Mouse (Mus musculus) stomach, embryonic 15.5 days (tissue): ENCODE results near the gene Ppp5c. TPM values are rescaled to one million over a fixed set of nuclear protein-coding genes. Genes with fewer than 3 reads are reported as not detected.
"Not testable (repeated sequence)": the region's sequence is repeated elsewhere in the genome, so short reads cannot be mapped to it uniquely, and the experiment has no call there.

Experiments
- ATAC-seq: fragments of 200-750 bp; cut with Nextera tagmentation; 2 replicates; pipeline ENCODE4 v1.8.0; 2017; ENCODE audit warnings: low read depth, moderate number of reproducible peaks, moderate TSS enrichment; ENCODE audit not compliant: insufficient read depth, low FRiP score
- H3K27ac ChIP-seq: fragments of 300-500 bp; sonication (generic); 2 replicates; pipeline ENCODE4 v1.5.1; 2015; ENCODE audit warnings: mild to moderate bottlenecking, inconsistent platforms
- H3K27me3 ChIP-seq: fragments of 300-500 bp; sonication (generic); replicated peaks from 2 replicates; pipeline ENCODE4 v1.6.1; 2015; ENCODE audit warnings: inconsistent platforms
- H3K36me3 ChIP-seq: fragments of 300-500 bp; sonication (generic); 2 replicates; pipeline ENCODE4 v1.6.1; 2015; ENCODE audit warnings: inconsistent platforms
- H3K4me1 ChIP-seq: fragments of 300-500 bp; sonication (generic); 2 replicates; pipeline ENCODE4 v1.6.1; 2015; ENCODE audit warnings: inconsistent platforms
- H3K4me2 ChIP-seq: fragments of 300-500 bp; sonication (generic); 2 replicates; pipeline ENCODE4 v1.6.1; 2015; ENCODE audit warnings: mild to moderate bottlenecking, inconsistent platforms
- H3K4me3 ChIP-seq: fragments of 300-500 bp; sonication (generic); replicated peaks from 2 replicates; pipeline ENCODE4 v1.5.1; 2015; ENCODE audit warnings: inconsistent platforms
- H3K9ac ChIP-seq: fragments of 300-500 bp; sonication (generic); 2 replicates; pipeline ENCODE4 v1.6.1; 2015; ENCODE audit warnings: inconsistent platforms
- H3K9me3 ChIP-seq: fragments of 300-500 bp; sonication (generic); 2 replicates; pipeline ENCODE4 v1.6.1; 2016; ENCODE audit warnings: inconsistent platforms
- WGBS: fragments of 180-500 bp; shearing (Covaris S2); methylation state at CpG from one replicate; pipeline ENCODE4 v1.1.7; 2015; 5-methylcytosine and 5-hydroxymethylcytosine counted together
- polyA plus RNA-seq: library from polyadenylated mRNA; unstranded; fragments of >200 nt; fragmentation: Nextera tagmentation; extraction: Ambion mirVana; gene quantifications from 2 replicates; pipeline ENCODE4 v1.2.1, GENCODE M21; 2015

Gene Ppp5c
- polyA plus RNA-seq = 92.9 and 95.7 TPM in 2 replicates

GRCm38 (mm10) chr7:17027588-17028343 lies at the start of gene Ppp5c:
TSS of gene Ppp5c (minus strand) at chr7:17027924.
- Histone ChIP-seq H3K27ac (peak within 1 kb of the TSS; percentile 93), H3K4me3 (peak within 1 kb of the TSS; percentile 76), H3K36me3 (peaks cover 9% of the 10 kb centered on the region; the same call in 1 of the 2 replicates), H3K27me3 (no peaks in the 10 kb centered on the region), H3K4me2 (peak within 1 kb of the TSS; percentile 56), H3K4me1 (peaks cover 29% of the 10 kb centered on the region), H3K9ac (peak within 1 kb of the TSS; percentile 73), H3K9me3 (no peaks in the 10 kb centered on the region)
- under 1% methylated on average over 52 of the region's 58 CpGs for WGBS
- ATAC-seq = peak; percentile 76

GRCm38 (mm10) chr7:17076542-17076941 lies 48.8 kb upstream of the Ppp5c start:
- WGBS = 88% methylated on average over 1 of the region's 1 CpGs
- H3K4me2 ChIP-seq = no peak overlapping the region
- no peak for ATAC-seq

GRCm38 (mm10) chr7:17073904-17074615 lies 46.3 kb upstream of the Ppp5c start, which contains the start of gene Psg16:
TSS of gene Psg16 (plus strand) at chr7:17074040.
- H3K4me1 ChIP-seq = no peaks in the 10 kb centered on the region
- H3K27me3 ChIP-seq = no peaks in the 10 kb centered on the region
- H3K9ac ChIP-seq = no peak within 1 kb of the TSS
- no peaks in the 10 kb centered on the region for H3K9me3 ChIP-seq
- peak; percentile 88 for ATAC-seq
- H3K4me2 ChIP-seq = peak within 1 kb of the TSS; percentile 39; the same call in 1 of the 2 replicates
- no peak within 1 kb of the TSS for H3K27ac ChIP-seq
- no peaks in the 10 kb centered on the region for H3K36me3 ChIP-seq
- no peak within 1 kb of the TSS for H3K4me3 ChIP-seq
- 55% methylated on average over 23 of the region's 23 CpGs for WGBS

More at GRCm38 (mm10) chr7:17076542-17076941, 48.8 kb upstream of the Ppp5c start:
- no peaks in the 10 kb centered on the region for H3K4me1 ChIP-seq
- H3K36me3 ChIP-seq = no peaks in the 10 kb centered on the region
- no peaks in the 10 kb centered on the region for H3K9me3 ChIP-seq
- H3K4me3 ChIP-seq = no peak overlapping the region
- no peak overlapping the region for H3K9ac ChIP-seq
- H3K27me3 ChIP-seq = no peaks in the 10 kb centered on the region
- H3K27ac ChIP-seq = no peak overlapping the region

GRCm38 (mm10) chr7:17073513-17073903 lies 45.8 kb upstream of the Ppp5c start:
- Histone ChIP-seq H3K4me2 (no peak overlapping the region), H3K27ac (no peak overlapping the region), H3K27me3 (no peaks in the 10 kb centered on the region), H3K4me1 (no peaks in the 10 kb centered on the region), H3K9ac (no peak overlapping the region), H3K36me3 (no peaks in the 10 kb centered on the region), H3K4me3 (no peak overlapping the region), H3K9me3 (no peaks in the 10 kb centered on the region)
- 56% methylated on average over 5 of the region's 5 CpGs for WGBS
- ATAC-seq = no peak

GRCm38 (mm10) chr7:17067651-17068050 lies 39.9 kb upstream of the Ppp5c start:
- H3K36me3 ChIP-seq, H3K27me3 ChIP-seq, H3K4me3 ChIP-seq, H3K9ac ChIP-seq, ATAC-seq, H3K27ac ChIP-seq, H3K9me3 ChIP-seq, H3K4me2 ChIP-seq: not testable (repeated sequence)
- WGBS = 58% methylated on average over 5 of the region's 5 CpGs
- peaks cover 12% of the 10 kb centered on the region; the same call in 1 of the 2 replicates for H3K4me1 ChIP-seq

GRCm38 (mm10) chr7:17067000-17067399 lies 39.3 kb upstream of the Ppp5c start:
- H3K27ac ChIP-seq = no peak overlapping the region

GRCm38 (mm10) chr7:17066412-17066811 lies 38.7 kb upstream of the Ppp5c start:
- no peak overlapping the region for H3K4me3 ChIP-seq
- H3K27me3 ChIP-seq = no peaks in the 10 kb centered on the region
- no peaks in the 10 kb centered on the region for H3K36me3 ChIP-seq
- ATAC-seq = no peak
- peaks cover 12% of the 10 kb centered on the region; the same call in 1 of the 2 replicates for H3K4me1 ChIP-seq
- no peak overlapping the region for H3K27ac ChIP-seq
- no peak overlapping the region for H3K4me2 ChIP-seq
- H3K9ac ChIP-seq = no peak overlapping the region
- 2% methylated on average over 2 of the region's 2 CpGs for WGBS
- no peaks in the 10 kb centered on the region for H3K9me3 ChIP-seq

More at GRCm38 (mm10) chr7:17067000-17067399, 39.3 kb upstream of the Ppp5c start:
- Histone ChIP-seq H3K4me3 (no peak overlapping the region), H3K36me3 (no peaks in the 10 kb centered on the region), H3K4me2 (no peak overlapping the region), H3K9ac (no peak overlapping the region), H3K27me3 (no peaks in the 10 kb centered on the region), H3K4me1 (peaks cover 12% of the 10 kb centered on the region; the same call in 1 of the 2 replicates), H3K9me3 (no peaks in the 10 kb centered on the region)
- ATAC-seq = no peak

GRCm38 (mm10) chr7:17065620-17066019 lies 37.9 kb upstream of the Ppp5c start:
- H3K27me3 ChIP-seq = no peaks in the 10 kb centered on the region
- peaks cover 14% of the 10 kb centered on the region; the same call in 1 of the 2 replicates for H3K4me1 ChIP-seq
- H3K9ac ChIP-seq = no peak overlapping the region
- no peak overlapping the region for H3K4me2 ChIP-seq
- no peaks in the 10 kb centered on the region for H3K9me3 ChIP-seq
- no peak for ATAC-seq
- no peak overlapping the region for H3K4me3 ChIP-seq
- no peaks in the 10 kb centered on the region for H3K36me3 ChIP-seq
- H3K27ac ChIP-seq = no peak overlapping the region; the same call in 1 of the 2 replicates
- WGBS = 53% methylated on average over 9 of the region's 9 CpGs

- 7% methylated on average over 11 of the region's 11 CpGs for WGBS
Measured at GRCm38 (mm10) chr7:17062845-17063244, 35.1 kb upstream of the Ppp5c start.

GRCm38 (mm10) chr7:17062389-17062788 lies 34.7 kb upstream of the Ppp5c start, which contains the start of gene Hif3a:
TSS of gene Hif3a (minus strand) at chr7:17062427.
- Histone ChIP-seq H3K4me1 (peaks cover 36% of the 10 kb centered on the region), H3K4me2 (peak within 1 kb of the TSS; percentile 92), H3K27ac (peak within 1 kb of the TSS; percentile 99), H3K27me3 (no peaks in the 10 kb centered on the region), H3K36me3 (no peaks in the 10 kb centered on the region), H3K4me3 (peak within 1 kb of the TSS; percentile 70), H3K9ac (peak within 1 kb of the TSS; percentile 58), H3K9me3 (no peaks in the 10 kb centered on the region)
- 0% methylated on average over 15 of the region's 15 CpGs for WGBS
- peak; percentile 60 for ATAC-seq

More at GRCm38 (mm10) chr7:17062845-17063244, 35.1 kb upstream of the Ppp5c start:
- Histone ChIP-seq H3K9me3 (no peaks in the 10 kb centered on the region), H3K4me3 (peak overlapping the region; percentile 70), H3K4me1 (peaks cover 32% of the 10 kb centered on the region), H3K27ac (peak overlapping the region; percentile 99), H3K36me3 (no peaks in the 10 kb centered on the region), H3K4me2 (peak overlapping the region; percentile 92), H3K9ac (no peak overlapping the region), H3K27me3 (no peaks in the 10 kb centered on the region)
- peak; percentile 6; the same call in 1 of the 2 replicates for ATAC-seq

GRCm38 (mm10) chr7:17060782-17061605 lies 33.3 kb upstream of the Ppp5c start:
- WGBS = 54% methylated on average over 21 of the region's 22 CpGs
- Histone ChIP-seq H3K4me1 (peaks cover 41% of the 10 kb centered on the region), H3K9ac (peak overlapping the region; percentile 58), H3K9me3 (no peaks in the 10 kb centered on the region), H3K4me3 (peak overlapping the region; percentile 70), H3K27ac (peak overlapping the region; percentile 99), H3K36me3 (no peaks in the 10 kb centered on the region), H3K27me3 (no peaks in the 10 kb centered on the region), H3K4me2 (peak overlapping the region; percentile 92)
- ATAC-seq = no peak
